24 mouse cellular contexts compared by ENCODE assay signal in genomic region chr6:91097879-91098278, GRCm38 (mm10). TPM values are rescaled to one million over a fixed set of nuclear protein-coding genes. Genes with fewer than 3 reads are reported as not detected.
DNase-seq lines count a peak whose midpoint lies in the region; ATAC-seq and TF ChIP-seq lines count a peak whose summit lies in the region.
"Had no signal": no experiment of that assay in that cellular context is flagged by ENCODE, and none has a peak within 500 bp of the region (broad histone marks: within the 10 kb centered on the region; RNA-seq: fewer than 3 reads in every experiment).

No protein-coding gene starts in this region.

- 0 out of 2 replicates have a peak, but pooled peaks have one; percentile 43 for ATAC-seq in liver, embryonic 13.5 days (ENCODE audit: low read depth)
- ATAC-seq in liver, postnatal 0 days: no peak
- 0 out of 2 replicates have a peak, but pooled peaks have one; percentile 43 for ATAC-seq in erythroblast, adult 5-6 weeks (replicated peaks; ENCODE audit: low FRiP score, poor library complexity, severe bottlenecking)
- ATAC-seq in megakaryocyte-erythroid progenitor cell, adult 5-6 weeks (replicated peaks; ENCODE audit: low FRiP score, low TSS enrichment, poor library complexity, severe bottlenecking): peak; percentile 57
- ATAC-seq: activated CD4-positive, CD25-positive, alpha-beta regulatory T cell, adult 4 months; CD4-positive, CD25-positive, alpha-beta regulatory T cell, adult 4 months; forebrain, embryonic 14.5 days; forebrain, embryonic 16.5 days; Patski had no signal

- no peak overlapping the region for H3K4me3 ChIP-seq in liver, embryonic 13.5 days (replicated peaks)
- H3K4me3 ChIP-seq in liver, postnatal 0 days (ENCODE audit: low read depth, low read length): no peak overlapping the region
- H3K4me3 ChIP-seq in embryonic facial prominence, embryonic 10.5 days: no peak overlapping the region
- H3K4me3 ChIP-seq: embryonic facial prominence, embryonic 13.5 days; embryonic facial prominence, embryonic 15.5 days; forebrain, embryonic 10.5 days; forebrain, embryonic 12.5 days had no signal

- no peak overlapping the region for H3K27ac ChIP-seq in liver, embryonic 13.5 days
- H3K27ac ChIP-seq in liver, postnatal 0 days (ENCODE audit: low read depth): no peak overlapping the region
- H3K27ac ChIP-seq in embryonic facial prominence, embryonic 10.5 days (replicated peaks): no peak overlapping the region
- H3K27ac ChIP-seq: embryonic facial prominence, embryonic 13.5 days; embryonic facial prominence, embryonic 15.5 days; forebrain, embryonic 10.5 days; forebrain, embryonic 12.5 days had no signal

- no peak for TF ChIP-seq EP300 in liver, postnatal 0 days (IDR thresholded peaks at IDR 0.05; ENCODE audit: low read depth)

- WGBS in liver, embryonic 13.5 days (ENCODE audit: insufficient replicate concordance): 84% methylated on average over 3 of the region's 3 CpGs
- WGBS in liver, postnatal 0 days (ENCODE audit: insufficient replicate concordance): 97% methylated on average over 3 of the region's 3 CpGs
- WGBS in embryonic facial prominence, embryonic 10.5 days: 95% methylated on average over 3 of the region's 3 CpGs

- no peak overlapping the region for H3K9ac ChIP-seq in liver, embryonic 13.5 days
- H3K9ac ChIP-seq in liver, postnatal 0 days (replicated peaks): no peak overlapping the region
- H3K9ac ChIP-seq: embryonic facial prominence, embryonic 13.5 days; embryonic facial prominence, embryonic 15.5 days; forebrain, embryonic 12.5 days had no signal

- H3K27me3 ChIP-seq in liver, embryonic 13.5 days: no peaks in the 10 kb centered on the region
- H3K27me3 ChIP-seq in liver, postnatal 0 days (ENCODE audit: insufficient read depth, low read length): no peaks in the 10 kb centered on the region
- no peaks in the 10 kb centered on the region for H3K27me3 ChIP-seq in embryonic facial prominence, embryonic 10.5 days (replicated peaks; ENCODE audit: low read depth, poor library complexity, severe bottlenecking)
- H3K27me3 ChIP-seq: CH12.LX; embryonic facial prominence, embryonic 13.5 days; embryonic facial prominence, embryonic 15.5 days; forebrain, embryonic 12.5 days; Patski had no signal

- no peak for TF ChIP-seq CTCF in liver, postnatal 0 days (IDR thresholded peaks at IDR 0.05; ENCODE audit: low read depth)

- no peak for DNase-seq in liver, embryonic 13.5 days
- DNase-seq in liver, postnatal 0 days: no peak
- no peak for DNase-seq in embryonic facial prominence, embryonic 10.5 days (ENCODE audit: low spot score)
- DNase-seq: adrenal gland, adult 8-10 months; adrenal gland, postnatal 14 days; adrenal gland, postnatal 36 days; B cell, adult 2 months; cerebellum, adult 11-12 months; cerebellum, adult 2 months; cerebellum, adult 9-10 months; cerebellum, postnatal 10 days; cerebellum, postnatal 25 days had no signal

- H3K4me1 ChIP-seq in liver, embryonic 13.5 days (replicated peaks): peaks cover 5% of the 10 kb centered on the region; the same call in 1 of the 2 replicates
- peaks cover 12% of the 10 kb centered on the region; the same call in 1 of the 2 replicates for H3K4me1 ChIP-seq in liver, postnatal 0 days (ENCODE audit: insufficient read depth)
- 0 out of 2 replicates have a peak, but pooled peaks cover 2% of the 10 kb centered on the region for H3K4me1 ChIP-seq in embryonic facial prominence, embryonic 10.5 days
- H3K4me1 ChIP-seq: embryonic facial prominence, embryonic 13.5 days; embryonic facial prominence, embryonic 15.5 days; forebrain, embryonic 10.5 days; forebrain, embryonic 12.5 days had no signal

- H3K4me2 ChIP-seq in liver, embryonic 13.5 days: no peak overlapping the region
- H3K4me2 ChIP-seq in liver, postnatal 0 days (ENCODE audit: low read depth, low read length): no peak overlapping the region
- H3K4me2 ChIP-seq: embryonic facial prominence, embryonic 13.5 days; embryonic facial prominence, embryonic 15.5 days; forebrain, embryonic 12.5 days had no signal

- no peaks in the 10 kb centered on the region for H3K9me3 ChIP-seq in liver, embryonic 13.5 days (replicated peaks)
- no peaks in the 10 kb centered on the region for H3K9me3 ChIP-seq in liver, postnatal 0 days (ENCODE audit: low read length)
- 0 out of 2 replicates have a peak, but pooled peaks cover 2% of the 10 kb centered on the region for H3K9me3 ChIP-seq in embryonic facial prominence, embryonic 10.5 days
- H3K9me3 ChIP-seq: embryonic facial prominence, embryonic 13.5 days; embryonic facial prominence, embryonic 15.5 days; forebrain, embryonic 10.5 days; forebrain, embryonic 12.5 days had no signal

- peaks cover 92% of the 10 kb centered on the region for H3K36me3 ChIP-seq in liver, embryonic 13.5 days
- H3K36me3 ChIP-seq in liver, postnatal 0 days (replicated peaks; ENCODE audit: insufficient read depth, low read length): peaks cover 59% of the 10 kb centered on the region
- H3K36me3 ChIP-seq in embryonic facial prominence, embryonic 10.5 days (replicated peaks): peaks cover 29% of the 10 kb centered on the region
- H3K36me3 ChIP-seq: embryonic facial prominence, embryonic 13.5 days; embryonic facial prominence, embryonic 15.5 days had no signal

RNA-seq across cellular contexts. Expression of gene Nup210, which starts 18.8 kb away (rescaled TPM):
- polyA plus RNA-seq in liver, embryonic 13.5 days (2015; fragmentation: Nextera tagmentation; extraction: Ambion mirVana): 28.5 and 34.3 TPM in 2 replicates
- polyA plus RNA-seq in liver, postnatal 0 days (2015; fragmentation: Nextera tagmentation; extraction: Ambion mirVana): 8.5 and 11.8 TPM in 2 replicates
- total RNA-seq in erythroblast, adult 5-6 weeks (2015; ENCODE audit: low replicate concordance): 45.3 and 64.8 TPM in 2 replicates
- total RNA-seq in erythroblast, adult 5-6 weeks (2017; ENCODE audit: low replicate concordance): 56.8 and 60.8 TPM in 2 replicates
- total RNA-seq in megakaryocyte-erythroid progenitor cell, adult 5-6 weeks (2014; fragmentation: Nextera tagmentation): 135 and 191 TPM in 2 replicates
- total RNA-seq in megakaryocyte-erythroid progenitor cell, adult 5-6 weeks (2017): 76.4 and 185 TPM in 2 replicates
- polyA plus RNA-seq in embryonic facial prominence, embryonic 10.5 days (2016; fragmentation: Nextera tagmentation; extraction: Ambion mirVana): 15.8 and 17.3 TPM in 2 replicates

RNA-seq across cellular contexts. Expression of gene Hdac11, which starts 58.6 kb away (rescaled TPM):
- 5.6 and 6.0 TPM in 2 replicates for polyA plus RNA-seq in liver, embryonic 13.5 days (2015; fragmentation: Nextera tagmentation; extraction: Ambion mirVana)
- polyA plus RNA-seq in liver, postnatal 0 days (2015; fragmentation: Nextera tagmentation; extraction: Ambion mirVana): 3.4 and 4.6 TPM in 2 replicates
- 3.8 TPM in 1 of 2 replicates, not detected in the other for total RNA-seq in erythroblast, adult 5-6 weeks (2015; ENCODE audit: low replicate concordance)
- 0.84 and 1.8 TPM in 2 replicates for total RNA-seq in erythroblast, adult 5-6 weeks (2017; ENCODE audit: low replicate concordance)
- total RNA-seq in megakaryocyte-erythroid progenitor cell, adult 5-6 weeks (2014; fragmentation: Nextera tagmentation): 2.1 and 8.1 TPM in 2 replicates
- total RNA-seq in megakaryocyte-erythroid progenitor cell, adult 5-6 weeks (2017): 0.99 and 1.0 TPM in 2 replicates
- 8.6 and 9.8 TPM in 2 replicates for polyA plus RNA-seq in embryonic facial prominence, embryonic 10.5 days (2016; fragmentation: Nextera tagmentation; extraction: Ambion mirVana)
